Mouse (Mus musculus) G1E (cell line): ENCODE results near the gene Mindy2. TPM values are rescaled to one million over a fixed set of nuclear protein-coding genes. Genes with fewer than 3 reads are reported as not detected.

Experiments used
- ATAC-seq: 2 replicates; pipeline ENCODE4 v1.8.0; 2016; ENCODE audit warnings: mild to moderate bottlenecking; ENCODE audit not compliant: insufficient number of reproducible peaks, poor library complexity, low FRiP score, severe bottlenecking; ENCODE audit errors: extremely low read depth
- DNase-seq: peaks from one replicate; pipeline ENCODE4 v3.0.0; 2012; ENCODE audit warnings: low spot score
- H3K27me3 ChIP-seq: 2 replicates; pipeline ENCODE4 v1.6.1; 2012; ENCODE audit warnings: mild to moderate bottlenecking, low read length, inconsistent platforms; ENCODE audit not compliant: insufficient read depth
- H3K36me3 ChIP-seq: replicated peaks from 2 replicates; pipeline ENCODE3; 2012; ENCODE audit warnings: mild to moderate bottlenecking, inconsistent platforms
- H3K4me1 ChIP-seq: 2 replicates; pipeline ENCODE4 v1.6.1; 2012; ENCODE audit warnings: low read depth, low read length, inconsistent platforms, mixed read lengths; ENCODE audit not compliant: insufficient read depth
- H3K4me3 ChIP-seq: 2 replicates; pipeline ENCODE4 v1.5.1; 2012; ENCODE audit warnings: low read depth, mild to moderate bottlenecking, inconsistent platforms, low read length, moderate library complexity, mixed read lengths
- H3K9me3 ChIP-seq: replicated peaks from 2 replicates; pipeline ENCODE4 v1.6.1; 2012; ENCODE audit warnings: inconsistent platforms
- CTCF ChIP-seq: IDR thresholded peaks from 2 replicates; pipeline ENCODE4 v1.5.1; 2012; ENCODE audit warnings: low read depth, low read length, inconsistent platforms, mixed read lengths
- GATA1 ChIP-seq: IDR thresholded peaks from 2 replicates; pipeline ENCODE4 v1.6.1; 2012; ENCODE audit warnings: borderline replicate concordance, low read length, inconsistent platforms, mixed read lengths
- GATA2 ChIP-seq: IDR thresholded peaks from 2 replicates; pipeline ENCODE4 v1.6.1; 2012; ENCODE audit warnings: low read depth, low read length, inconsistent platforms, borderline replicate concordance
- POLR2AphosphoS5 ChIP-seq: IDR thresholded peaks from 2 replicates; pipeline ENCODE4 v1.6.1; 2012; ENCODE audit warnings: low read depth, low read length, inconsistent platforms; ENCODE audit not compliant: insufficient replicate concordance
- TAL1 ChIP-seq: conservative IDR thresholded peaks from 2 replicates; pipeline ENCODE4 v1.6.1; 2012; ENCODE audit warnings: low read depth, low read length, inconsistent platforms, mixed read lengths
- polyA plus RNA-seq: library from polyadenylated mRNA; stranded (reverse); fragments of >175 nt; gene quantifications from 2 replicates; pipeline ENCODE4 v1.2.3, GENCODE M21; 2012
- total RNA-seq, 2 experiments: library from RNA; stranded (forward) in 1 of 2; stranded (reverse) in 1 of 2; fragments of 200-1000 nt in 1 of 2; fragments of >200 nt in 1 of 2; fragmentation: Nextera tagmentation in 1 of 2; gene quantifications; 2 replicates each; pipeline ENCODE4 v1.2.3; 2014 to 2017

Gene Mindy2
- total and polyA plus RNA-seq, 3 experiments, result 16.2 to 50.7 (median 38.4) TPM

DNA sequence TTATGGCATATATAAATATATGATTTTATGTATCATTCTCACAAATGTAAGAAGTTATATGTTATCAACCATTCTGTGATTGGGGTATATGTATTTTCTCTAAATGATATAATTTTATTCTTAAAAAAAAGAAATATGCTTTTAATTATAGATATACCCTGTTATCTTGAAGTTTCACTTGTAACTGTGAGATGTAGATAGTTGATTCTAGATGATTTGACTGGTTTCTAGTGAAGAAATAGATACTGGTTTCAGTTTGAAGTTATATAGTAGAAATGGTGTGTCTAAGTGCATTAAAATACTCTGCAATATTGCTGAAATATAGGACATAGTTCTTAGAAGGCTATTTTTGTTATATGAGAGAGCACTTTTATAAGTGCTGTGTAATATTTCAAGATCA is 33.6 kb upstream of the Mindy2 start:
- Histone ChIP-seq H3K36me3 (no peaks in the 10 kb centered on the region), H3K9me3 (no peaks in the 10 kb centered on the region), H3K4me3 (no peak overlapping the region), H3K27me3 (no peaks in the 10 kb centered on the region), H3K4me1 (peaks cover 61% of the 10 kb centered on the region)
- TF ChIP-seq CTCF (no peak), GATA2 (no peak), TAL1 (no peak), POLR2AphosphoS5 (no peak), GATA1 (no peak)
- ATAC-seq (no peak), DNase-seq (no peak)

DNA sequence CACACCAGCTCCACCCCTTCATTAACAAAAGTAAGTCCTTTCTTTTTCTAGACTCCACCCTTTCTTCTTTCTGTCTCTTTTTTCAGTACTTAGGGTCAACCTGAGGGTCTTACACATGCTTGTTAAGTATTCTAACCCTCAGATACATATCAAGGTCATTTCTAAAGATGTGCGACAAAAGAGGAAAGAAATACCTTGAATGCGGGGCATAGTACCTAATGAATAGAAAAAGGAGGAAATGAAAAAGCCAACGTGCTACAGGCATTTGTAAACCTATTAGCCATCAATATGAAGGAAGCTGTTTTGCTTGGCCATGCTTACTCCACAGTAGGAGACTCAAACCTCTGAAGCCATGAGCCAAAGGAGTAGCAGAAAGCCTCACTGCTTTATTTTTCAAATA is 33.0 kb upstream of the Mindy2 start:
- Histone ChIP-seq H3K4me3 (no peak overlapping the region), H3K36me3 (no peaks in the 10 kb centered on the region), H3K4me1 (peaks cover 63% of the 10 kb centered on the region), H3K27me3 (no peaks in the 10 kb centered on the region), H3K9me3 (no peaks in the 10 kb centered on the region)
- ATAC-seq, result no peak
- TF ChIP-seq GATA2, result no peak
- no peak for TF ChIP-seq CTCF
- no peak for DNase-seq

DNA sequence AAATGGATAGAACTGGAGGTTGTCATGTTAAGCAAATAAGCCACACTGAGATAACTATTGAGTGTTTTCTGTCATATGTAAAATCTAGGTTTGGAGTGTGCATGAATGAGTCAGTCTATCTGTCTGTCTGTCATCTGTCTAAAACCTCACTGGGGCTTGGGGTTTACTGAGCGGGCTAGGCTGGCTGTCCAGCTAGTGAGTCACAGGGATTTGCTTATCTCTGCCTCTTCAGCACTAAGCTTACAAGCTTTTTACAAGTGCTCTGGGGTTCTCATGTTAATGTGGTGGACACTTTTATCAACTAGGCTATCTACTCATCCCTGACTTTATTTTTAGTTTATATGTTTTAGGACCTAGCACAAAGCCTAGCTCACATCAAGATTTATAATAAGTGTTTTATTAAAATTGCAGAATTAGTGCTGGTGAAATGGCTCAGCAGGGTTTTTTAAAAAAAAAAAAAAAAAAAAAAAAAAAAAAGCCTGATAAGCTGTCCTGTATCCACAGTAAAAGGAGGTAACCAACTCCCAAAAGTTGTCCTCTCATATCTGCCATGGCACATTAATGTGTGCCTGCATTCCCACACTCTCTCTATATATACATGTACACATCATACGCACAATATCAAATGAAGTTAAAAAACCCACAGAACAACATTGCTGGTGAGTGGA is 31.5 kb upstream of the Mindy2 start:
- Histone ChIP-seq H3K27me3 (no peaks in the 10 kb centered on the region), H3K36me3 (peaks cover 3% of the 10 kb centered on the region), H3K4me1 (peaks cover 59% of the 10 kb centered on the region), H3K4me3 (no peak overlapping the region), H3K9me3 (no peaks in the 10 kb centered on the region)
- DNase-seq, result peak; percentile 23
- peak; percentile 88 for ATAC-seq
- 0 out of 2 replicates have a peak, but pooled peaks have one; percentile 21 for TF ChIP-seq TAL1
- no peak for TF ChIP-seq POLR2AphosphoS5

DNA sequence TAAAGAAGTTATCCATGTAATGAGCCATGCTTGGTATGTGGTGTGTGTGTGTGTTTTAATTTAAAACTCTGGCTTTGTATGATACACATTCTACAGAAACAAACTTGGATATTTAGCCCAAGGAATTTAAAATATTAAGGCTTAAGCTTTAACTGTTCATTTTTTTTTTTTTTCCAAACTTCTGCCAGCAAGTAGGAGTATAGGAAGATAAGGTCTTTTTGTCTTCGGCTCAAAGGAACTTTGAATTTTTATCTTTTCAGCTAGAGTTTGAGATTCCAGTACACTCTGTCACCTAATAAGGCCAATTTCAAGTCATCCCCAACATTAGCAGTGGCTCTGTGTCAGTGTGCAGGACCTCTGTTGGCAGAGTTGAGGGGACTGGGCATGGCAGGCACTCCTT is 25.2 kb upstream of the Mindy2 start:
- no peaks in the 10 kb centered on the region for H3K9me3 ChIP-seq
- no peaks in the 10 kb centered on the region for H3K27me3 ChIP-seq
- H3K4me1 ChIP-seq, result peaks cover 45% of the 10 kb centered on the region
- no peak for ATAC-seq
- H3K4me3 ChIP-seq, result no peak overlapping the region
- peaks cover 4% of the 10 kb centered on the region for H3K36me3 ChIP-seq
- TF ChIP-seq GATA2 (no peak), TAL1 (no peak), CTCF (no peak), POLR2AphosphoS5 (no peak), GATA1 (no peak)
- no peak for DNase-seq

DNA sequence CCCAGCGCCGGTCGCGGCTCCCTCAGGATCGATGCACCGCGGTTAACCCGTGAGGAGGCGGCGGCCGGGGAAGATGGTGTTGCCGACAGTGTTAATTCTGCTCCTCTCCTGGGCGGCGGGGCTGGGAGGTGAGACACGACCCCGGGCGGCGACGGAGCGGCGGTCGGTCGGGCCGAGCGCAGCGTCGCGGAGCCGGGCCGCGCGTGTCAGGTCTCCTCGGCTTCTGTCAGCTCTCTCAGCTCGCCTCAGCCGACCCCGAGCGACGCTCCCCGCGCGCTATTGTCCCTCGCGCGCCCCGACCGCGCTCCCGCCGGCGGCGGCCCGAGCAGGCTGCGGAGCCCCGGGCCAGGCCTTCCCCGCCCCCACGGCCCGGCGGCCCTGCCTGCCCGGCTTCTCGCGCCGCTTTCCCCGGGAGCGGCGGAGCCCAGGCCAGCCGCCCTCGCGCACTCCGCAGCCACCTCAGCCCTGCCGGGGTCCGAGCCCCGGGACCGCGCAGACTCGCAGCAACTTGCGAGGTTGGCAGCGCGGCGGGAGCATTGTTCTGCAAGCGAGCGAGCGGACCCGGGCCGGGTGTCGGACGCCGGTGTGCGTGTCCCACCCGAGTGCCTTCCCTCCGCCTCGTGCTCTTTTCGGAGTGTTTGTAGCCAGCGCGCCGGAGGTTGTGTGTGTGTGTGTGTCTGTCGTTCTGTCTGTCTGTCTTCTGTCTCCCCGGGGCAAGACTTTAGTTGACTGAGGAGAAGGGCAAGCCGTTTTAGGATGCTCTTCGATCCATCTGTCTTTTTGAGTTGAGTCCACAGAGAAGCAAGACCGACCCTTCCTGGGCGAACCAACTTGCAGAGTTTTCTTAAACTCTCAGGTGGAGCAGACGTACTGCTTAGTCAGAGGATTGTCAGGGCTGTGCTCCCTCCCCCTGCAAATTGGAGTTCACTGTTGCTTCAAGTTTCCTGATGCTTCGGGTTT is 22.4 kb upstream of the Mindy2 start:
- peaks cover 40% of the 10 kb centered on the region for H3K4me1 ChIP-seq
- ATAC-seq (no peak), DNase-seq (peak; percentile 48)
- peaks cover 4% of the 10 kb centered on the region for H3K36me3 ChIP-seq
- no peaks in the 10 kb centered on the region for H3K9me3 ChIP-seq
- no peak for TF ChIP-seq TAL1
- TF ChIP-seq POLR2AphosphoS5, result no peak
- no peak for TF ChIP-seq CTCF
- no peak for TF ChIP-seq GATA2
- no peak for TF ChIP-seq GATA1
- H3K4me3 ChIP-seq, result peak overlapping the region; percentile 95
- no peaks in the 10 kb centered on the region for H3K27me3 ChIP-seq

DNA sequence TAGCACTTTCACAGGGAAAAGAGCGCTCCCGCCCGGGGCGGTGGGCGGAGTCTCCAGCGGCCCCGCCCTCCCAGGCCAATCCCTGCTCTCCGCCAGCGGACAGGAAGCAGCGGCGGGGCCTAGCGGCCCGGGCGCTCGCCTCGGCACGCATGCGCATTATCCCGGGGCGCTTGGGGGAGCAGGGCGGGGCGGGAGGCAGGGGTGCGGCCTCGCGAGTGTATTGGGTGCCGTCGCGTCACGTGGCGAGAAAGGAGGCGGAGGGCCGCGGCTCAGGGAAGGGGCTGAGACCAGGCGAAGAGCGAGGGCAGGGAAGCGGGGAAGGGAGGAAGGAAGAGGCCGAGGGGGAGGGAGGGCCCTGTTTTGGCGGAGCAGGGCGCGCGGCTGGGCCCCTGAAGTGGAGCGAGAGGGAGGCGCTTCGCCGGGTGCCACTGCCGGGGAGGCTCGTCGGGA is 21.7 kb upstream of the Mindy2 start, which contains the start of gene Adam10:
Gene Adam10, plus strand, starts transcription at position 316 of the 450 bp plus-strand sequence.
- H3K4me3 ChIP-seq, result peak within 1 kb of the TSS; percentile 95
- peaks cover 4% of the 10 kb centered on the region for H3K36me3 ChIP-seq
- peak; percentile 97 for DNase-seq
- no peaks in the 10 kb centered on the region for H3K27me3 ChIP-seq
- ATAC-seq, result peak; percentile 94
- TF ChIP-seq TAL1 (no peak), POLR2AphosphoS5 (no peak), GATA1 (no peak), CTCF (no peak), GATA2 (no peak)
- peaks cover 40% of the 10 kb centered on the region for H3K4me1 ChIP-seq
- H3K9me3 ChIP-seq, result no peaks in the 10 kb centered on the region
